Mouse (Mus musculus) G1E (cell line): Measurements from ENCODE around the gene Bptf.

Experiments used
- CTCF ChIP-seq: IDR thresholded peaks from 2 replicates; pipeline ENCODE4 v1.5.1; 2012; ENCODE audit warnings: low read depth, low read length, inconsistent platforms, mixed read lengths
- GATA1 ChIP-seq: IDR thresholded peaks from 2 replicates; pipeline ENCODE4 v1.6.1; 2012; ENCODE audit warnings: borderline replicate concordance, low read length, inconsistent platforms, mixed read lengths
- GATA2 ChIP-seq: IDR thresholded peaks from 2 replicates; pipeline ENCODE4 v1.6.1; 2012; ENCODE audit warnings: low read depth, low read length, inconsistent platforms, borderline replicate concordance
- TAL1 ChIP-seq: conservative IDR thresholded peaks from 2 replicates; pipeline ENCODE4 v1.6.1; 2012; ENCODE audit warnings: low read depth, low read length, inconsistent platforms, mixed read lengths

DNA sequence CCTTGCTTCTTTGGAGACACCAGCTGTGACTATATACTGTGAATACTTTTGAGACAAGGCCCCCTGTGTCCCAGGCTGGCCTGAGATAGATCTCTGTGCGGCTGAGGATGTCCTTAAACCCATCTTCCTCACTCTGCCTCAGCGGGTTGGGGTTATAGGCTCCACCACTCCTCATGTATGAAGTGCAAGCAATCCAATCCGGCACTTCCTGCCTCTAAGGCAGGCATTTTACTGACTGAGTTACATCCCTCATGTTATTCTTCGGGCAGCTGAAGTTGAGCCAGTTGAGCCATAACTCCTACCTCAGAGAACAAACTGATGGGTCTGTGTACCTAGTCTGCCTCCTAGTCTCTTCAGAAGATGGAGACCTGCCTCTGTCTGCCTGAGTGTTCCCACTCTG lies 107.5 kb downstream of the Bptf start:
- TF ChIP-seq CTCF (no peak), TAL1 (no peak), GATA1 (no peak), GATA2 (no peak)
